Mouse (Mus musculus) cerebellum, postnatal 36 days (tissue): Measurements from ENCODE around the gene Carnmt1.
A peak's percentile ranks its signal among the peaks of the same experiment; 100 is the strongest.

ENCODE experiments used
- DNase-seq, 2 experiments: peaks; one replicate each; pipeline ENCODE4 v3.0.0; 2021 to 2022; ENCODE audit warnings: mixed read lengths in 2 of 2

Carnmt1 gene

GRCm38 (mm10) chr19:18670608-18671007 is at the start of gene Carnmt1:
Carnmt1 (plus strand) TSS chr19:18670764.
- peak; percentile 97 to 98 for DNase-seq

- no peak for DNase-seq
Measured at GRCm38 (mm10) chr19:18623894-18624293, 46.7 kb upstream of the Carnmt1 start.

GRCm38 (mm10) chr19:18629589-18629988 is 41.0 kb upstream of the Carnmt1 start:
- peak in 1 of 2 experiments; percentile 23 for DNase-seq

GRCm38 (mm10) chr19:18630221-18631119 is 40.1 kb upstream of the Carnmt1 start:
- DNase-seq = no peak

GRCm38 (mm10) chr19:18631161-18631643 is 39.4 kb upstream of the Carnmt1 start:
- DNase-seq = peak in 1 of 2 experiments; percentile 42

- peak; percentile 93 to 96 for DNase-seq
Measured at GRCm38 (mm10) chr19:18631644-18632219, 38.8 kb upstream of the Carnmt1 start, which contains the start of the genes Ostf1 and Nmrk1. Ostf1 (minus strand) TSS chr19:18631823. Nmrk1 (plus strand) TSS chr19:18631950.

GRCm38 (mm10) chr19:18632231-18633185 is 38.1 kb upstream of the Carnmt1 start:
- no peak for DNase-seq

GRCm38 (mm10) chr19:18637954-18638353 is 32.6 kb upstream of the Carnmt1 start:
- DNase-seq = no peak

- DNase-seq = no peak
Measured at GRCm38 (mm10) chr19:18638949-18639348, 31.6 kb upstream of the Carnmt1 start.

- peak; percentile 41 to 42 for DNase-seq
Measured at GRCm38 (mm10) chr19:18639552-18639951, 31.0 kb upstream of the Carnmt1 start.

- no peak for DNase-seq
Measured at GRCm38 (mm10) chr19:18641001-18641400, 29.6 kb upstream of the Carnmt1 start.

- DNase-seq = no peak
Measured at GRCm38 (mm10) chr19:18643411-18643810, 27.2 kb upstream of the Carnmt1 start.

GRCm38 (mm10) chr19:18644084-18644483 is 26.5 kb upstream of the Carnmt1 start:
- DNase-seq = no peak

GRCm38 (mm10) chr19:18646397-18646796 is 24.2 kb upstream of the Carnmt1 start:
- DNase-seq = no peak

- DNase-seq = no peak
Measured at GRCm38 (mm10) chr19:18646853-18647420, 23.6 kb upstream of the Carnmt1 start.

- no peak for DNase-seq
Measured at GRCm38 (mm10) chr19:18647775-18648557, 22.6 kb upstream of the Carnmt1 start.

- DNase-seq = no peak
Measured at GRCm38 (mm10) chr19:18648558-18648945, 22.0 kb upstream of the Carnmt1 start.

- no peak for DNase-seq
Measured at GRCm38 (mm10) chr19:18649955-18650354, 20.6 kb upstream of the Carnmt1 start.

- no peak for DNase-seq
Measured at GRCm38 (mm10) chr19:18650473-18650872, 20.1 kb upstream of the Carnmt1 start.

GRCm38 (mm10) chr19:18652592-18652991 is 18.0 kb upstream of the Carnmt1 start:
- DNase-seq = peak; percentile 83 to 90

GRCm38 (mm10) chr19:18653058-18653457 is 17.5 kb upstream of the Carnmt1 start:
- peak in 1 of 2 experiments; percentile 34 for DNase-seq
